Mouse (Mus musculus): ENCODE results near the gene Ppl. TPM values are rescaled to one million over a fixed set of nuclear protein-coding genes. Genes with fewer than 3 reads are reported as not detected.
A peak's percentile ranks its signal among the peaks of the same experiment; 100 is the strongest.

Gene Ppl
- polyA plus RNA-seq, 2 experiments from 2014 or later = 0.11 to 0.23 TPM

DNA sequence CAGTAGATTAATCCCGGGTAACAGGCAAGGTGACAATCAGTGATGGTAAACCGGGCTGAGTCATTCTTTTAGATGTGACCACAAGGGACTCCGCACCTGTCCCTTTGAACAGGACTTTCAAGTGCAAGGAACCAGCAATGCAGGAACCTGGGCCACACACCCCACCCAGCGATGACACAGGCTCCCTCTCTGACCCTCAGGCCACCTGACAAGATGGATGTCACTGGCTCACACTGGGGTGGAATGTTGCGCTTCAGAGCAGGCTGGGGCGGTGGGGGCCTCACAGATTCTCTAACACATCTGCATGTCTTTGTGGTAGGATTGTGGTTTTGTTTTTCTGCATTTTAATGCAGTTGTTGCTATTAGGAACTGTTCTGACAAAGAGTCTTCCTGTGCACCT lies 8.7 kb downstream of the Ppl start:
- ATAC-seq = no peak

DNA sequence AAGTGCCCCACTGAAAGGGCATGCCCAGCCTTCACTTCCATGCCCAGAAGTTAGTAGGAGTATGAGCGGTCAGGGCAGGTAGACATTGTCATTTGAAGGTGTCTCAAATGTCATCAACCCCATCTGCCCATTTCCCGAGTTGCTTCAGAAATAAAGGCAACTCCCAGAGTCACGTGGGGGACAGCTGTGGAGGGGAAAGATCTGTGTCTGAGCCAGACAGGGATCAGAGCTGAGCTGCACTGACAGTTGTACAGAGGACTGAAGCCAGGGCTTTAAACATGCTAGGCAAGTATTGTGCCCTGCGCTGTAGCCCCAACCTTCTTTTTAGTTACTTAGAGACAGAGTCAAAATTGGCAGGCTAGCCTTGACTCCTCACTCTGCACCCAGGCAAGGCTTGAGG lies 12.4 kb downstream of the Ppl start:
- ATAC-seq = no peak

DNA sequence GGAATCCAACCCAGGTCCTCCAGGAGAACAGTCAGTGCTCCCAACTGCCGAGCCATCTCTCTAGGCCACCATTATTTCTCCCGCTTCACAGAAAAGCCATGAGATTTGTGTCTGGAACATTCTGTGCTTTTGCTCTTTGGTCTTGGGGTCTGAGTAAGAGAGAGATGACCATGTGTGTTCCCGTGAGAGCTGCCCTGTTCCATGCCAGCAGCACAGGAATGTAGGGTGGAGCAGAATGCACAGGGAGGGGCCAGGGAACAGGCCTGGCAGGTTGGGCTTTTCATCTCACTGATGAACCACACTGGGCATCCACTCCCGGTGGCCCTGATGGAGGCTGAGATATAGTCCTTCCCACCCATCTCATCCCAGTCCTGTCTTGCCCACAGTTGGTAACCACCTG lies 12.8 kb downstream of the Ppl start:
- ATAC-seq = no peak

DNA sequence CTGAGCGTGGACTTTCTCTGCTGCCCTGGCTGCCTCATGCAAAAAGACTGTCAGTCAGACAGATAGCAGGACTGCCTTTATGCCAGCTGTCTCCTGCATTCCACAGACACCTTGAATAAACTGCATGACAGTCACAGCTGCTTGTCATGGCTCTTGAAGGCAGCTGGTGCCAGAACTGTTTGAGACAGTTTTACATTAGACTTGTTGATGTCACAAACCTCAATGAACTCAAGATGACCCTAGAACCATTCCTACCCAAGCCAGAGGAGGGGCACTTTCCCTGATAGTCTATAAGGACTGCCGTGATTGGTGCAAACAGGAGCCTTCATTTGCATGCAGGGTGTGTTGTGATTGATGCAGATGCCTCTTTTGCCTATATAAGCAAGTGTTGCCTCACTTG lies 18.6 kb downstream of the Ppl start:
- no peak for ATAC-seq

- ATAC-seq = no peak
Measured at GRCm38 (mm10) chr16:5113002-5113550, 19.1 kb downstream of the Ppl start.

- ATAC-seq = no peak
Measured at GRCm38 (mm10) chr16:5111021-5111420, 21.2 kb downstream of the Ppl start.

- no peak for ATAC-seq
Measured at GRCm38 (mm10) chr16:5109877-5110276, 22.3 kb downstream of the Ppl start.

GRCm38 (mm10) chr16:5101000-5101399 lies 31.2 kb downstream of the Ppl start:
- no peak for ATAC-seq

DNA sequence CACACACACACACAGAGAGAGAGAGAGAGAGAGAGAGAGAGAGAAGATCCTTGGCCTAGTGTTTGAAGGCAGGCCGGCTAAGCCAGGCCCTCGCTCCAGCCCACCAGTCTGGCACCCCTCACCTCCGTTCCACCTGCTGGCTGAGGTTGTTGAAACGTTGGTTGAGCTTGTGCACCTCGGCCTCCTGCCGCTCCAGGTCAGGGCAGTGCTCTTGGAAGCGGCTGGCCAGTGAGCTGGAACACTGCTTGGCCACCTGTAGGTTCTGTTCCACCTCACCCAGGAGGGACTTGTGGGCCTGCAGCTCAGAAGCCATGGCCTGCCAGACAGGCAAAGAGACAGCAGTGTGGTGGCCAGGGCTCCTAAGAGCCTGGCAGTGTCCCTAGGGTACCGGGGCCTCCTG lies 35.7 kb downstream of the Ppl start:
- no peak for ATAC-seq

DNA sequence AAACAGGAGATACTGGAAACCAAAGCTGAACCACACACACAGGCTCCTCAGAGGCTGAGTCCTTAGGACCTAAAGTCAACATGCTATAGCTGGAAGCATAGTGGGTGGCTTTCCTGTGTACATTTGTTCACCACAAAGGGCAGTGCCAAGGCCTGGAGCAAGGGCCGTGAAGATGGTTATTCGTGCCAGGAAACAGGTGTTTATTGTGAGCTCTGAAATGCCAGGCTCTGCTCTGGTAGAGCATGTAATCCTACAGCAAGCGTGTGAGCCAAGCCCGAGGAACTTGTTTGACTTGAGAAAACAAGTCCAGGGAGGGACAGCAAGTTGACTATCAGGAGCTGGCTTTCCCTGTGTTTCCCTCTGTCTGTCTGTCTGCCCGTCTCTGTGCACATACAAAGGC lies 38.9 kb downstream of the Ppl start:
- no peak for ATAC-seq

- ATAC-seq = no peak
Measured at GRCm38 (mm10) chr16:5089021-5089420, 43.2 kb downstream of the Ppl start.

- no peak for ATAC-seq
Measured at GRCm38 (mm10) chr16:5086179-5086578, 46.0 kb downstream of the Ppl start.

DNA sequence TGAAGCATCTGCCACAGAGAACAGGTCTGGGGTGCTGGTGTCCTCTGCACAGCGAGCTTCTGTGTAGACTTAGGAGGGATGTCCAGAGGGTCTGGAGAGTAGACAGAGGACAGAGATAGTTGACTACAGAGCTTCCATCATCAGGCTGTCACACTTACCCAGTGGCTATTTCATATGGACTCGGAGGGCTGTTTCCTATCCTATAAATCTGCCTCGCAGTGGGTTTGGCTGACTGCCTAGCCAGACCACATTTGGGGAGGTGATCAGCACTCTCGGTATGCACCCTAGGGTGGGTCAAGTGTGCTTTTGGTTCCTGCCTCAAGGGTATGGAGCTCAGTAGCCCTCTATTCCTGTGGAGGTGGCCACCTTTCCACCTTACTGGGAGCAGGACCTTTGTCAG lies 47.0 kb downstream of the Ppl start:
- no peak for ATAC-seq

DNA sequence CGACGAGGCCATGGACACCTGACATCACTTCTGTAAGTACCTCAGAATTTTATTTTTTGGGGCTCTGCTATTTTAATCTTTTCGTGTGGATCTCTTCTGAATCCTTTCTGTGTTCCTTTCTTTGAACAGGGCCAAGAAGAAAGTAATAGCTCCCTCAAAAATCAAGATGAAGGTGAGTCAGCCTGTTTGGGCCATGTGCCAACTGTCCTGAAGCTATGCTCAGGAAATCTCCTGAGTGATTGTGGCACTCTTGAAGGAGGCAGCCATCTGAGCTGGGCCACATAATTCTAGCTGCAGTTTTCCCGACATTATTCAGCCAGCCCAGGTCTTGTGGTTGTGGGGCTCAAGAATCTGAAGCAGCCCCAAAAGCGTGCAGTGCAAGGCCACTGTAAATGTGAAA lies 57.9 kb downstream of the Ppl start:
- ATAC-seq = no peak

DNA sequence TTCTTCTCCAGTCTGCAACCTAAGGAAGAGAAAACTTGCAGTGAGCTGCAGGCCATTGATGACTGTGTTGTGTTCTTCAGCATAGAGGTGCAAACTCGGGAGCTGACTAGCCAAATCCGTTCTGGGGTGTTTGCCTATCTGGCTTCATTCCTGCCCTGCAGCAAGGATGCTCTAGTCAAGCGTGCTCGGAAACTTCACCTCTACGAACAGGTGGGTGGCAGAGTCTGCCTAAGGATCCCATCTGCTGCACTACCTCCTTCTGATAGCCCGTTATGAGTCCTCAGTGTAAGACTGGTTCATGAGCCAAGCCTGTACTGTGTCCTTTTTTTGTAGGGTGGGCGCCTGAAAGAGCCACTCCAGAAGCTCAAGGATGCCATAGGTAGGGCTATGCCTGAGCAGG lies 60.2 kb downstream of the Ppl start:
- ATAC-seq = no peak

DNA sequence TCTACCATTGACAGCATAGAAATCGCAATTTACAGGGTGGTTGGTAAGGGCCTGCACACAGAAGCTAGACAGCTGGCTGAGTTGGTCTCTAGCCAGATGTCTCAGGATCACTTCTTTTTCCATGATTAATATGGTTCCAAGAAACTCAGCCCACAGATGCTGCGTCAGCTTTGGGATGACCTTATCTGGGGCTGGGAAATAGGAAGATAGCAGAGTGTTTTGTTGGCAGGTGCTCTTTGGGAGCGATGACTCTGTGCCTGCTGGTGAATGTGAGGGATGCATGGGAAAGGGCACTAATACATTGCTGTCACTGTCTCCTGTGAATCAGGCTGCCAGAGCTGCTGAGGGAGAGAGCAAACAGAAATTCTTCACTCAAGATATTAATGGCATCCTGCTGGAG lies 61.9 kb downstream of the Ppl start:
- ATAC-seq = no peak

GRCm38 (mm10) chr16:5063472-5063871 lies 68.7 kb downstream of the Ppl start:
- ATAC-seq = no peak

DNA sequence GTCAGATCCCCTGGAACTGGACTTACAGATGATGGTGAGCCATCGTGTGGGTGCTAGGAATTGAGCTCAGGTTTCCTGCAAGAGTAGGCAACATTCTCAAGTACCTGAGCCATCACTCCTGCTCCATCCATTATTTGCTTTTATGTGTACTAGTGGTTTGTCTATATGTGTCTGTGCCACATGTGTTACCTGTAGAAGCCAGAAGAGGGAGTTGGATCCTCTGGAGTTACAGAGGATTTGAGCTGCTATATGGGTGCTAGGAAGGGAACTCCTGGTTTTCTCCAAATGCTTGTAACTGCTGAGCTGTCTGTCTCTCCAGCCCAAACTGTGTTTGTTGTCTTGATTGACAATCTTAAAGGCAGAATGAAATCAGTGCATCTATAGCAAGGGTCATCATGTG lies 74.1 kb downstream of the Ppl start:
- ATAC-seq = peak; percentile 43

- ATAC-seq = peak; percentile 59
Measured at GRCm38 (mm10) chr16:5050251-5051110, 81.7 kb downstream of the Ppl start.

DNA sequence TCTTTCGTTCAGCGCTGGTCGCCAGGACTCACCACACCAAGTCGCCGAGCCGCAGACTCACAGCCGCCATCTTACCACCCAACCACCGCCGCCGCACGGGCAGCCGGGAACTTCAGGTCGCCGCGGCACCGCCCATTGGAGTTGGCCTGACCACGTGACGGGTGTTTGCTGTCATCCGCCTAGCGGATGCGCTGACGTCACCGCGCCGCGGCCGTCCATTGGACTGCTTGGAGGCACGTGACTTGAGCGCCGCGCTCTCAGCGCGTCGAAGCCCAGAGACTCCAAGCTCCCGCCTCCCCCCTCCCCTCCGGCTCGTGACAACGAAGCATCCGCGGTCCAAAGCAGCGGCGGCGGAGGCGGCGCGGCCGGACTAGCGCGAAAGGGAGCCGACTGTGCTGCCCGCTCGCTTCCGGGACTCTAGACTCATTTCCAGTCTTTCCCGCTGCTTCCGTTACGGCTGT lies 82.4 kb downstream of the Ppl start, which contains the start of the genes Glyr1 and Ubn1:
Gene Glyr1, minus strand, starts transcription at position 90 of the 461 bp plus-strand sequence.
Gene Ubn1, plus strand, starts transcription at position 284 of the 461 bp plus-strand sequence.
- ATAC-seq = peak; percentile 92

- peak; percentile 15 for ATAC-seq
Measured at GRCm38 (mm10) chr16:5049182-5049773, 82.9 kb downstream of the Ppl start.

DNA sequence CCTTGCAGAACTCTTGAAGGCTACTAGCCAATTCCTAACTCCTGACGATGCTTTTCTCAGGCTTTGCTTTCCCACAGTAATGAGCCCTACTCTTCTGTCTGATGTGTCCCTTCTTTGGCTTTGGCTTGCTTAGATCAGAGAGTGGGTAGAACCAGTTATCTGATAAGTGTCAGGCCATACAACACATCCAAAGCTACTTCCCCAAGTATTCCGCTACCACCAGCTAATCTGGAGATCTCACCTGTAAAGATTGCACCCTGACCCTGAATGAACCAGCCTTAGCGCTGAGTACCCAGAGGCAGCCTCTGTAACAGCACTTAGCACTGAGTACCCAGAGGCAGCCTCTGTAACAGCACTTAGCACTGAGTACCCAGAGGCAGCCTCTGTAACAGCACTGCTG lies 86.9 kb downstream of the Ppl start:
- no peak for ATAC-seq

GRCm38 (mm10) chr16:5036649-5037234 lies 95.5 kb downstream of the Ppl start:
- ATAC-seq = no peak
